Mouse (Mus musculus) lung, postnatal 0 days (tissue): ENCODE measurements around the gene Tigar.
A peak's percentile ranks its signal among the peaks of the same experiment; 100 is the strongest.

ENCODE experiments used
- CTCF ChIP-seq: IDR thresholded peaks from 2 replicates; pipeline ENCODE4 v1.5.1; 2016; ENCODE audit warnings: antibody characterized with exemption, mild to moderate bottlenecking
- EP300 ChIP-seq: IDR thresholded peaks from 2 replicates; pipeline ENCODE4 v1.6.1; 2016; ENCODE audit warnings: antibody characterized with exemption, mild to moderate bottlenecking, control low read depth

- peak; percentile 100 for TF ChIP-seq CTCF
- no peak for TF ChIP-seq EP300
These were observed 38.3 kb upstream of the Tigar start for GRCm38 (mm10) chr6:127147665-127148064.
